Mouse (Mus musculus): ENCODE data around the gene Rnf213.

Rnf213 gene

GRCm38 (mm10) chr11:119381631-119382337 lies 11.1 kb upstream of the Rnf213 start:
- TF ChIP-seq GATA4 (IDR thresholded peaks at IDR 0.05; ENCODE audit: insufficient replicate concordance, low read length) = no peak

GRCm38 (mm10) chr11:119382338-119382850 lies 10.5 kb upstream of the Rnf213 start:
- TF ChIP-seq GATA4 (IDR thresholded peaks at IDR 0.05; ENCODE audit: insufficient replicate concordance, low read length) = no peak

- TF ChIP-seq GATA4 (IDR thresholded peaks at IDR 0.05; ENCODE audit: insufficient replicate concordance, low read length) = no peak
Measured at GRCm38 (mm10) chr11:119384904-119385303, 8.0 kb upstream of the Rnf213 start.

- TF ChIP-seq GATA4 (IDR thresholded peaks at IDR 0.05; ENCODE audit: insufficient replicate concordance, low read length) = no peak
Measured at GRCm38 (mm10) chr11:119386306-119386705, 6.6 kb upstream of the Rnf213 start.

- peak; percentile 54; the same call in 1 of the 2 replicates for TF ChIP-seq GATA4 (IDR thresholded peaks at IDR 0.05; ENCODE audit: insufficient replicate concordance, low read length)
Measured at GRCm38 (mm10) chr11:119389851-119390270, 3.0 kb upstream of the Rnf213 start.

- TF ChIP-seq GATA4 (IDR thresholded peaks at IDR 0.05; ENCODE audit: insufficient replicate concordance, low read length) = no peak
Measured at GRCm38 (mm10) chr11:119390271-119391231, 2.3 kb upstream of the Rnf213 start.

GRCm38 (mm10) chr11:119391386-119392000 lies 1.4 kb upstream of the Rnf213 start:
- no peak for TF ChIP-seq GATA4 (IDR thresholded peaks at IDR 0.05; ENCODE audit: insufficient replicate concordance, low read length)

GRCm38 (mm10) chr11:119392001-119392614 lies 792 bp upstream of the Rnf213 start:
- TF ChIP-seq GATA4 (IDR thresholded peaks at IDR 0.05; ENCODE audit: insufficient replicate concordance, low read length) = no peak

- TF ChIP-seq GATA4 (IDR thresholded peaks at IDR 0.05; ENCODE audit: insufficient replicate concordance, low read length) = no peak
Measured at GRCm38 (mm10) chr11:119393483-119393804, 544 bp downstream of the Rnf213 start.

- TF ChIP-seq GATA4 (IDR thresholded peaks at IDR 0.05; ENCODE audit: insufficient replicate concordance, low read length) = no peak
Measured at GRCm38 (mm10) chr11:119394210-119394609, 1.3 kb downstream of the Rnf213 start.

- no peak for TF ChIP-seq GATA4 (IDR thresholded peaks at IDR 0.05; ENCODE audit: insufficient replicate concordance, low read length)
Measured at GRCm38 (mm10) chr11:119395394-119395793, 2.5 kb downstream of the Rnf213 start.

- no peak for TF ChIP-seq GATA4 (IDR thresholded peaks at IDR 0.05; ENCODE audit: insufficient replicate concordance, low read length)
Measured at GRCm38 (mm10) chr11:119395931-119396330, 3.0 kb downstream of the Rnf213 start.

GRCm38 (mm10) chr11:119396461-119396860 lies 3.6 kb downstream of the Rnf213 start:
- no peak for TF ChIP-seq GATA4 (IDR thresholded peaks at IDR 0.05; ENCODE audit: insufficient replicate concordance, low read length)

GRCm38 (mm10) chr11:119402501-119403160 lies 9.7 kb downstream of the Rnf213 start:
- TF ChIP-seq GATA4 (IDR thresholded peaks at IDR 0.05; ENCODE audit: insufficient replicate concordance, low read length) = no peak
